Mouse (Mus musculus) embryo, embryonic 10.5 days (tissue): ENCODE measurements around the gene Rpl14.

ENCODE experiments used
- DNase-seq: peaks from one replicate; pipeline ENCODE4 v3.0.0-alpha.2; 2015; ENCODE audit warnings: low spot score

Rpl14 gene

GRCm38 (mm10) chr9:120571593-120572385, 545 bp downstream of the Rpl14 start:
- DNase-seq, result no peak

DNA sequence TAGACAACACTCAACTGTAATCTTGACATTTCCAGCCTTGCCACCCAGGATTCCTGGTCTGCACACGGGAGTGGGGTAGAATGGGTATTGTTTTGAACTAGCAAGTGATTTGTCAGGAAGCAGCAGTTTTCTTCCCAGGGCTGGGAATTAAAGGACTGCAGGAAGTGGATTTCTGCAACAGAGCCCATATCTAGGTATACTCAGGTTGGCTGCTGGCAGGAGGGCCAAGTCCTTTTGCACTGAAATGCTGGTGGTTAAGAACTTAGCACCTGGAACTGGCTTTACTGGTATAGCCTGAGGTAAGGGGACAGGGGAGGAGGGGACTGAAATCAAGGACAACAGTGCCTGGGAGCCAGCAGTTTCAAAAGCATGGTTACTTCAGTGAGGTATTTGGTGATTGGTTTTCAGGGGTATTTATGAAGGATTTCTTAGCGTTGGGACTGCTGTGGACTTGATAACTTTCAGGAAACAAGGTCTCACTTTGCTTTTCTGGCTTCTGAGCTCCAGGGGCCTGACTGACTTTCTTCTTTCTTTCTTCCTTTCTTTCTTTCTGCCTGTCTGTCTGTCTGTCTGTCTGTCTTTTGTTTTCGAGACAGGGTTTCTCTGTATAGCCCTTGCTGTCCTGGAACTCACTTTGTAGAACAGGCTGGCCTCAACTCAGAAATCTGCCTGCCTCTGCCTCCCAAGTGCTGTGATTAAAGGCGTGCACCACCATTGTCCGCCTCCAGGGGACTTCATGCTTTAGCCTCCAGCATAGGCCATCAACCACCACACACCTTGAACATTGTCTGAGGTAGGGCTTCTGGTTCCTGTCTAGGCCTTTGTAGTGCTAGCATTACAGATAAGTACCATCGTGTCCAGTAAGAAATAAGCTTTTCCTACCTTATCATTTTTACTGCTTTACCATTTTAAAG, 4.8 kb downstream of the Rpl14 start:
- DNase-seq, result peak; percentile 48

DNA sequence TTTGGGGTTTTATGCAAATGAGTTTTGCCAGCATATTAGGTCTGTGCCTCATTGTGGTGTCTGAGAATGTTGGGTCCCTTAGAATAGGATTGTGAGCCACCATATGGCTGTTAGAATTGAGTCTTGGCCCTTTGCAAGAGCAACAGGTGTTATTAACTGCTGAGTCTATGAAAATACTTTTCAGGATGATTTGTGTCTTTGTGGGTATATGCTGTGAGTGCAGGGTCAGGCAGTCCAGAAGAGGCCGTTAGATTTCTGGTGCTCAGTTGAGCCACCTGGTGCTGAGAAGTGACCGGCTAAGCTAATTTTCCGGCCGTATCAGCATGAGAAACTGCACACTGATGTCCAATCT, 5.4 kb downstream of the Rpl14 start:
- no peak for DNase-seq

GRCm38 (mm10) chr9:120577133-120577651, 5.9 kb downstream of the Rpl14 start:
- peak; percentile 97 for DNase-seq

DNA sequence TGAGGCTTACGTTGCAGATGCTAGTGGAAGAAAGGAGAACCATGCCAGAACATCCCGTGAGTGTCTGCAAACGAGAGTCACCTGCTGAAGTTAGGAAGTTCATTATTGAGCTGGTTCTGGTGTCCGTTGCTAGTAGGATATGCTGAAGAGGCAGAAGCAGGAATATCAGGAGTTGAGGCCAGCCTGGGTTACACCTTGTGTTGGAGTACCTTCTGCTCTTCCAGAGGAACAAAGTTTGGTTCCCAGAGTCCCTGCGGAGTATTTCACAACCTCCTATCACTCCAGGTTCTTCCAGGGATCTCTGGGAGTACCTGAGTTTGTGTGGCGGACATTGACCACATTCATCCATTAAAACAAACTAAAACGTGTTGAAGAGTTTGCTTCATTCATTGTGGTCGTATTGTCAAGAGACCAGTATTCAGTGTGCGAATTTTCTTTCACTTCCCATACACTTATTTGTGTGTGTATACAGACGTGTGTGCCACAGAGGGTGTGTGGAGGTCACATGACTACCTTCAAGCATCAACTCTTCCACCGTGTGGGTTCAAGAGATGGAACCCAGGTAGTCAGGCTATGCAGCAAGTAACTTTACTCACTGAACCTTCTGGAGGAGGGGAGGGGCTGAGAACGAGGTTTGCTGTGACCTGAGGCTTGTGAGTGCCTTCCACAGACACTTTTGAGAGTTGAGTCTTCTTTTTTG, 6.6 kb downstream of the Rpl14 start:
- DNase-seq, result no peak

DNA sequence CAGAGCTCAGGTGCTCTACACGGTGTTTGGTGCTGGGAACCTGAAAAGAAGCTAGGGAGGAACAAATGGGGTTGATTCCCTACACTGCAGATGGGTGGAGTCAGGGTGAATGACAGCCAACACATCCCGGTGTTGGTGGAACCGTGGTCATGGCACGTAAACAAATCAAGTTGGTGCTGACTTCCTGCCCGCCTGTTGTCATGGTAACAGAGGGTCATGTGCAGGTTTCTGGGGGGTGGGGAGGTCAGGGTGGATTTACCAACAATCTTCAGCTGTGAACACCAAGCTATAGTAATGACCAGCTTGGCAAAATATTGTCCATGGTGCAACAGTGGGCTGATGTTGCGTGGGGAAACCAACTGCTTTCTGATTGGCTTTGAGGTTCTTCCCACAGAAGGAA, 7.5 kb downstream of the Rpl14 start:
- DNase-seq, result no peak

DNA sequence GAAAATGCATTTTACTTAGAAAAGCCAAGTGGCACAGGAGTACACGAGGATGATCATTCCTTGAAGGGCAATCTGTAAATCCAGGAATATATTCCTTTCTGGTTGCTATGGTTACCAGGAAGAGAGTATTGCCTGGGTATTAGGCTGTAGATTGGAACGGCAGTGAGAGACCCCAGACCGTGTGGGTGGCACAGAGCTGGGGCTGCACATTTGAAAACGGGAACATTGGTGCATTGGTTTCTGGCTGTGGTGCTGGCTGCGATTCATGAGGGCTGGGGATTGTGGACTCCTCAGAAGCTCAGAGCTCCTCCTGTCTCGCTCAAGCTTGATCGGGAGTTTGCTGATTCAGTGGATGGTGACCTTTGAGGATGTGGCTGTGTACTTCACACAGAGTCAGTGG, 8.6 kb downstream of the Rpl14 start:
- no peak for DNase-seq

GRCm38 (mm10) chr9:120581941-120582618, 10.8 kb downstream of the Rpl14 start:
- peak; percentile 83 for DNase-seq

GRCm38 (mm10) chr9:120582619-120583308, 11.5 kb downstream of the Rpl14 start:
- peak; percentile 96 for DNase-seq

DNA sequence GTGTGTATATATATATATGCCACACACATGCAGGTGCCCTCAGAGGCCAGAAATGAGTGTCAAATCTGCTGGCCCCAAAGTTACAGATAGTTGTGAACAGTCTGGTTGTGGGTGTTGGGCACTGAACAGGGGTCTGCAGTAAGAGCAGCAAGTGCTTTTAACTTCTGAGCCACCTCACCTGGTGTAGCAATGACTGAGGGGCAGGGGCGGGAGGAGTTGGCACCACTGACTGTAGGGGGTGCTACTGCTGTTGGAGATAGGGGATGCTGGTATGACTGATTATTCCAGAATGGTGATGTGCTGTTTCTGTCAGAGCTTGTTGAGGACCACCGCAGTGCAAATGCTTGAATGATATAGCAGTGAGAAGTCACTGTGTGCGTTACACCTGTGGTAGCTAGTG, 12.1 kb downstream of the Rpl14 start:
- DNase-seq, result no peak

DNA sequence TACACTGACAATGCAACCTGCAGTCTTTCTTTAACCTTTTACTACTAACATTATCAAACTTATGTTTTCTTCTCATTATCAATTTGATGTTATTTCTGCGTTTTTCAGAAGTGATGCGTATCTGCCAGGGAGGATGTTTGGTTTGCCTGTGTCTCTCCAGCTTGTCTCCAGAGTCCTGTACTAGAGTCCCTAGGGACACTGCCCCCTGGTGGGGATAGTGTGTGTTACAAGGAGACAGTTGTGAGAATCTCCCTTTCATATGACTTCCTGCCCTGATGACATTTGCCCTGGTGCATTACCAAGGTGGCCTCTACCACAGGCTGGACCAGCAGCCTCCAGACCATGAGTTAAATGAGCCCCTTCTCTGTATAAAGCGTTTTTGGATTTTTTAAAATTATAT, 15.3 kb downstream of the Rpl14 start:
- DNase-seq, result peak; percentile 90

- peak; percentile 91 for DNase-seq
Observed at GRCm38 (mm10) chr9:120591490-120591889, 20.2 kb downstream of the Rpl14 start.

- no peak for DNase-seq
Observed at GRCm38 (mm10) chr9:120593383-120594101, 22.3 kb downstream of the Rpl14 start.

GRCm38 (mm10) chr9:120594839-120595238, 23.6 kb downstream of the Rpl14 start:
- no peak for DNase-seq

GRCm38 (mm10) chr9:120595306-120595705, 24.1 kb downstream of the Rpl14 start:
- DNase-seq, result no peak

DNA sequence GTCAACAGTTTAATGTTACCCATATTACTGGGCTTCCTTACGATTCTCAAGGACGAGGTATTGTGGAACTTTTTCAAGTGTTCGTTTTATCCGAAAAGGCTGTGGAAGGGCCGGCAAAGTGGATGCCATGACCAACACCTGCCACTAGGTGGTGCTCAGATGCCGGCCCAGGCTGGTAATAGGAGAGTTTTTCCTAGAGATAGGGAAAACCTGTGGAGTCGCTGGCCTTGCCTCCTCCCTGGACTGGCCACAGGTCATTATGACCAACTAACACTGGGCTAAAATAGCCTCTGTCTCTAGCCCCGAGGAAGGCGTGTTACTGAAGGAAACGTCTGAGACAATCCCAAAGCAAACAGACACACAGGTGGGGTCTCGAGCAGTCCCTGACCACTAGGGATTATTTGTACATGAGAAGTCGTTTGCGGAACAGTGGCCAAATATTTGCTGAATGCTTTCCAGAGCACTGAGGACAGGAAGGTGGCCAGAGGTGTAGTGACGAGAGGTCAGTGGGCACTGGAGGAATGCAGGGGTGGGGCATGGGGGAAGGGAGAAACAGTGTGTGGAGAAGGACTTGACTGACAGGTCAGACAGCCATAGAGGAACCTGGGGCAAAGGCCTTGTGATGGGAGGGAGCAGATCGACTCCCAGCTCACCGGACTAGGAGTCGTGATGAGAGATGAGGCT, 30.4 kb downstream of the Rpl14 start:
- peak; percentile 89 for DNase-seq

DNA sequence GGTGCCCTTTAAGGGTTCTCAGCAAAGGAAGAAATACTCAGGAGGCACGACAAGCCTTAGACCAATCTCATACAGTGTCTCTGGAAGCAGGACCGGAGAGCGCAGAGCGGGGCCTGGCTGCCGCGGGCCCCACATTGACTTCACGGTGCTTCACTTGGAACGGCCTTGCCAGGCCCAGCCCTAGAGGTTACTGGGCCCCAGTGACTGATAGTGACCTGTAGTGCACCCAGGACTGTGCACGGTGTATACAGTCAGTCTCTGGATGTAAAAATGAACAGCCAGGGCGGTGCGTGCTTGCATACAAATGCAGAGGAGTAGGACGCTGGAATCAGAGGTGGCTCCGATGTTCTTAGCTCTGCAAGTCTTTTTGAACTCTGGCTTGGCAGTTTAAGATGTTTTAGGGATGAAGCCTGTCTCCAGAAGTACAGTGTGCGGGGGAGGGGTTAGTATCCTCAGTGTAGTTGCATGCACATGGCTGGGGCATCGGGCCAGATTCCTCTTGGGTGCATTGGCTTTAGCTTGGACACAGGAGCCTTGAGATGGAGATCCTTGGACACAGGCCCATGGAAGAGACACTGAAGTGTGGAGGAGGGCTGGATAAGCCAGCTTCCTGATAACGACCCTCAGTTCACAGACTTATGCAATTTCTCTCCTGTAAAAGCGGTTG, 31.1 kb downstream of the Rpl14 start:
- DNase-seq, result peak; percentile 33

GRCm38 (mm10) chr9:120602839-120603511, 31.7 kb downstream of the Rpl14 start:
- peak; percentile 93 for DNase-seq

- peak; percentile 57 for DNase-seq
Observed at GRCm38 (mm10) chr9:120603512-120603908, 32.3 kb downstream of the Rpl14 start.
